ENCODE assay signal across 8 mouse cellular contexts in the genomic region with DNA sequence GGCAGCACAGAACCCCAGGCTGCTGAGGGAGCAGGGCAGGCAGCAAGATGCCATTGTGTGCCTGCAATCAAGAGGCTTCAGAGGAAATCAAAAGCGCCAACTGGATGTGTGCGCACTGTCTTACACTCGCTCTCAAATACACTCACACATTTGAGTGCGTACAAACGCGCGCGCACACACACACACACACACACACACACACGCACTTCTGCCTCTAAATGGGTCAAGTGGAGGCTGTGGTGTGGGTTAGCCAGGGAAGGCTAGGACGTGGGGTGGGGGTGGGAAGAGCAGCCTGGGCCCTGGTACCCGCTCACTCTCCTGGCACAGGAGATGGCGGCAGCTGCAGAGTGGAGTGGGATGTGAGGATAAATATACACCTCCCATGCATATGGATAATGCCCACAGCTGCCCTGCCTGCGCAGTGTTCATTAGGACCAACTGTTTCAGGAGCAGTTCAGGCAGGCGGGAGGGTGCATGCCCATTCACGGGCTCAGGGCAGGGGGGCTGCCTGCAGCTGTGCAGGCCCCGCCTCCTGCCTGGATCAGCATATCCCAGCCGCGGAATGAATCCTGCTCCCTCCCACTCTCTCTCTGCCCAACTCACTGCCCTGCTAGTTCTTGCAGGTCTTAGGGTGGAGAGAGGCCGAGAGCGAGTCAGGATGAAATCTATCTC. TPM values are rescaled to one million over a fixed set of nuclear protein-coding genes. Genes with fewer than 3 reads are reported as not detected.
A peak's percentile ranks its signal among the peaks of the same experiment; 100 is the strongest.
DNase-seq lines count a peak whose midpoint lies in the region; ATAC-seq lines count a peak whose summit lies in the region.

No protein-coding gene starts in this region.

- ATAC-seq in megakaryocyte, adult 5-6 weeks (ENCODE audit: poor library complexity, severe bottlenecking) = no peak
- ATAC-seq in heart, embryonic 12.5 days (ENCODE audit: insufficient number of reproducible peaks, low FRiP score) = peak; percentile 73
- no peak for ATAC-seq in liver, embryonic 15.5 days (ENCODE audit: insufficient read depth)
- ATAC-seq in megakaryocyte-erythroid progenitor cell, adult 5-6 weeks (replicated peaks; ENCODE audit: low FRiP score, low TSS enrichment, poor library complexity, severe bottlenecking) = no peak

- DNase-seq in embryo, embryonic 11 days = peak; percentile 90
- DNase-seq in kidney, postnatal 25 days = peak; percentile 72 to 82
- DNase-seq in retina, postnatal 1 day = peak; percentile 95

- WGBS in heart, embryonic 12.5 days = 7% methylated on average over 20 of the region's 20 CpGs
- WGBS in liver, embryonic 15.5 days (ENCODE audit: insufficient replicate concordance) = 21% methylated on average over 20 of the region's 20 CpGs

- no peaks in the 10 kb centered on the region for H3K27me3 ChIP-seq in megakaryocyte, embryonic 14.5 days (replicated peaks)
- H3K27me3 ChIP-seq in heart, embryonic 12.5 days (replicated peaks) = no peaks in the 10 kb centered on the region
- peaks cover 50% of the 10 kb centered on the region for H3K27me3 ChIP-seq in liver, embryonic 15.5 days

- peaks cover 92% of the 10 kb centered on the region for H3K4me1 ChIP-seq in megakaryocyte, embryonic 14.5 days
- H3K4me1 ChIP-seq in heart, embryonic 12.5 days (replicated peaks) = peaks cover 72% of the 10 kb centered on the region
- peaks cover 53% of the 10 kb centered on the region for H3K4me1 ChIP-seq in liver, embryonic 15.5 days (replicated peaks)

- H3K36me3 ChIP-seq in megakaryocyte, embryonic 14.5 days (replicated peaks; ENCODE audit: low read length) = no peaks in the 10 kb centered on the region
- no peaks in the 10 kb centered on the region for H3K36me3 ChIP-seq in heart, embryonic 12.5 days
- H3K36me3 ChIP-seq in liver, embryonic 15.5 days (replicated peaks) = no peaks in the 10 kb centered on the region

- H3K27ac ChIP-seq in heart, embryonic 12.5 days (ENCODE audit: poor library complexity, severe bottlenecking) = peak overlapping the region; percentile 80
- H3K27ac ChIP-seq in liver, embryonic 15.5 days (replicated peaks) = peak overlapping the region; percentile 38; the same call in 1 of the 2 replicates

- H3K4me2 ChIP-seq in heart, embryonic 12.5 days = peak overlapping the region; percentile 68
- H3K4me2 ChIP-seq in liver, embryonic 15.5 days = peak overlapping the region; percentile 47

- H3K4me3 ChIP-seq in megakaryocyte, embryonic 14.5 days (replicated peaks) = peak overlapping the region; percentile 75
- H3K4me3 ChIP-seq in heart, embryonic 12.5 days = peak overlapping the region; percentile 28
- no peak overlapping the region for H3K4me3 ChIP-seq in liver, embryonic 15.5 days (replicated peaks)

- H3K9me3 ChIP-seq in megakaryocyte, embryonic 14.5 days = no peaks in the 10 kb centered on the region
- H3K9me3 ChIP-seq in heart, embryonic 12.5 days (replicated peaks) = no peaks in the 10 kb centered on the region
- no peaks in the 10 kb centered on the region for H3K9me3 ChIP-seq in liver, embryonic 15.5 days (replicated peaks)

- H3K9ac ChIP-seq in heart, embryonic 12.5 days = peak overlapping the region; percentile 39
- H3K9ac ChIP-seq in liver, embryonic 15.5 days = no peak overlapping the region

RNA-seq across cellular contexts. Expression of a gene that starts 22.1 kb away (rescaled TPM):
- polyA plus RNA-seq in megakaryocyte, embryonic 14.5 days (2012; ENCODE audit: insufficient read depth, low replicate concordance) = 207 and 435 TPM in 2 replicates
- total RNA-seq in megakaryocyte, adult 5-6 weeks (2015) = 14.1 and 18.2 TPM in 2 replicates
- total RNA-seq in megakaryocyte, adult 5-6 weeks (2017) = 18.0 and 20.1 TPM in 2 replicates
- 24.1 and 24.2 TPM in 2 replicates for polyA plus RNA-seq in heart, embryonic 12.5 days (2016; fragmentation: Nextera tagmentation; extraction: Ambion mirVana)
- polyA plus RNA-seq in liver, embryonic 15.5 days (2015; fragmentation: Nextera tagmentation; extraction: Ambion mirVana) = 8.8 and 10.9 TPM in 2 replicates
- 20.8 and 22.3 TPM in 2 replicates for total RNA-seq in megakaryocyte-erythroid progenitor cell, adult 5-6 weeks (2014; fragmentation: Nextera tagmentation)
- 9.9 and 18.2 TPM in 2 replicates for total RNA-seq in megakaryocyte-erythroid progenitor cell, adult 5-6 weeks (2017)

RNA-seq across cellular contexts. Expression of a gene that starts 49.4 kb away (rescaled TPM):
- 5.8 and 22.9 TPM in 2 replicates for polyA plus RNA-seq in megakaryocyte, embryonic 14.5 days (2012; ENCODE audit: insufficient read depth, low replicate concordance)
- 13.5 and 15.7 TPM in 2 replicates for total RNA-seq in megakaryocyte, adult 5-6 weeks (2015)
- 13.2 and 21.6 TPM in 2 replicates for total RNA-seq in megakaryocyte, adult 5-6 weeks (2017)
- 88.2 and 94.4 TPM in 2 replicates for polyA plus RNA-seq in heart, embryonic 12.5 days (2016; fragmentation: Nextera tagmentation; extraction: Ambion mirVana)
- 22.9 and 25.4 TPM in 2 replicates for polyA plus RNA-seq in liver, embryonic 15.5 days (2015; fragmentation: Nextera tagmentation; extraction: Ambion mirVana)
- total RNA-seq in megakaryocyte-erythroid progenitor cell, adult 5-6 weeks (2014; fragmentation: Nextera tagmentation) = 14.2 and 17.8 TPM in 2 replicates
- 22.6 and 31.7 TPM in 2 replicates for total RNA-seq in megakaryocyte-erythroid progenitor cell, adult 5-6 weeks (2017)

RNA-seq across cellular contexts. Expression of a gene that starts 49.5 kb away (rescaled TPM):
- polyA plus RNA-seq in megakaryocyte, embryonic 14.5 days (2012; ENCODE audit: insufficient read depth, low replicate concordance) = 0.38 TPM in 1 of 2 replicates, not detected in the other
- total RNA-seq in megakaryocyte, adult 5-6 weeks (2015) = 5.2 and 6.6 TPM in 2 replicates
- 7.7 and 9.6 TPM in 2 replicates for total RNA-seq in megakaryocyte, adult 5-6 weeks (2017)
- polyA plus RNA-seq in heart, embryonic 12.5 days (2016; fragmentation: Nextera tagmentation; extraction: Ambion mirVana) = 8.1 and 8.9 TPM in 2 replicates
- 28.6 and 33.4 TPM in 2 replicates for polyA plus RNA-seq in liver, embryonic 15.5 days (2015; fragmentation: Nextera tagmentation; extraction: Ambion mirVana)
- total RNA-seq in megakaryocyte-erythroid progenitor cell, adult 5-6 weeks (2014; fragmentation: Nextera tagmentation) = 10.6 and 20.1 TPM in 2 replicates
- total RNA-seq in megakaryocyte-erythroid progenitor cell, adult 5-6 weeks (2017) = 9.8 and 21.1 TPM in 2 replicates
